Mouse (Mus musculus) gastrocnemius, postnatal 10 days (tissue): Measurements from ENCODE around the gene Adat3. TPM values are rescaled to one million over a fixed set of nuclear protein-coding genes. Genes with fewer than 3 reads are reported as not detected.
"Not testable (repeated sequence)": the region's sequence is repeated elsewhere in the genome, so short reads cannot be mapped to it uniquely, and the experiment has no call there.

Experiments
- DNase-seq: peaks from one replicate; pipeline ENCODE4 v3.0.0; 2021; ENCODE audit warnings: mixed read lengths
- total RNA-seq, 2 experiments: library from RNA; stranded (reverse); gene quantifications; 2 replicates each; pipeline ENCODE4 v1.2.3; 2021

The Adat3 gene
- total RNA-seq, 2 experiments from 2014 or later, result 0.99 to 1.3 TPM

- peak; percentile 86 for DNase-seq
Measured at GRCm38 (mm10) chr10:80578131-80578750, 24.4 kb upstream of the Adat3 start.

GRCm38 (mm10) chr10:80578911-80579310, 23.8 kb upstream of the Adat3 start:
- peak; percentile 46 for DNase-seq

GRCm38 (mm10) chr10:80583047-80583446, 19.6 kb upstream of the Adat3 start:
- DNase-seq, result no peak

- DNase-seq, result no peak
Measured at GRCm38 (mm10) chr10:80584045-80584488, 18.6 kb upstream of the Adat3 start.

- DNase-seq, result no peak
Measured at GRCm38 (mm10) chr10:80584642-80585552, 17.8 kb upstream of the Adat3 start.

- no peak for DNase-seq
Measured at GRCm38 (mm10) chr10:80585581-80585980, 17.1 kb upstream of the Adat3 start.

- DNase-seq, result no peak
Measured at GRCm38 (mm10) chr10:80586407-80587304, 16.0 kb upstream of the Adat3 start.

- no peak for DNase-seq
Measured at GRCm38 (mm10) chr10:80587305-80587657, 15.4 kb upstream of the Adat3 start.

GRCm38 (mm10) chr10:80589127-80589878, 13.4 kb upstream of the Adat3 start:
- no peak for DNase-seq

GRCm38 (mm10) chr10:80589879-80590854, 12.5 kb upstream of the Adat3 start, which contains the start of gene Abhd17a:
Gene Abhd17a (minus strand): TSS chr10:80590341.
- DNase-seq, result peak; percentile 95

GRCm38 (mm10) chr10:80596318-80596717, 6.4 kb upstream of the Adat3 start:
- no peak for DNase-seq

GRCm38 (mm10) chr10:80603364-80603763, 684 bp downstream of the Adat3 start:
- no peak for DNase-seq

- DNase-seq, result no peak
Measured at GRCm38 (mm10) chr10:80604001-80604509, 1.4 kb downstream of the Adat3 start.

GRCm38 (mm10) chr10:80604988-80605387, 2.3 kb downstream of the Adat3 start:
- no peak for DNase-seq

- not testable (repeated sequence) for DNase-seq
Measured at GRCm38 (mm10) chr10:80605721-80606120, 3.0 kb downstream of the Adat3 start, which contains the start of gene Gm49322. Gene Gm49322 (plus strand): TSS chr10:80606021.

GRCm38 (mm10) chr10:80606306-80606705, 3.6 kb downstream of the Adat3 start:
- no peak for DNase-seq

- DNase-seq, result no peak
Measured at GRCm38 (mm10) chr10:80606737-80607350, 4.2 kb downstream of the Adat3 start.

- no peak for DNase-seq
Measured at GRCm38 (mm10) chr10:80608435-80608834, 5.8 kb downstream of the Adat3 start.

GRCm38 (mm10) chr10:80609269-80609924, 6.7 kb downstream of the Adat3 start:
- no peak for DNase-seq
